Mouse (Mus musculus) erythroblast, embryonic 14.5 days (primary cell): Measurements from ENCODE around the gene Wdr81. TPM values are rescaled to one million over a fixed set of nuclear protein-coding genes. Genes with fewer than 3 reads are reported as not detected.

Experiments used
- H3K27me3 ChIP-seq: 2 replicates; pipeline ENCODE4 v1.6.1; 2012; ENCODE audit warnings: inconsistent platforms; ENCODE audit not compliant: control insufficient read depth
- H3K36me3 ChIP-seq: 2 replicates; pipeline ENCODE4 v1.6.1; 2012; ENCODE audit warnings: mild to moderate bottlenecking, inconsistent platforms; ENCODE audit not compliant: control insufficient read depth
- H3K4me1 ChIP-seq: 2 replicates; pipeline ENCODE4 v1.6.1; 2012; ENCODE audit warnings: inconsistent platforms; ENCODE audit not compliant: control insufficient read depth
- H3K4me3 ChIP-seq: replicated peaks from 2 replicates; pipeline ENCODE3; 2012; ENCODE audit warnings: moderate library complexity, mild to moderate bottlenecking, inconsistent platforms
- H3K9me3 ChIP-seq: 2 replicates; pipeline ENCODE4 v1.6.1; 2012; ENCODE audit warnings: low read length, inconsistent platforms, mixed read lengths; ENCODE audit not compliant: control insufficient read depth
- GATA1 ChIP-seq: IDR thresholded peaks from 2 replicates; pipeline ENCODE4 v1.6.1; 2012; ENCODE audit warnings: low read length, inconsistent platforms, mixed read lengths
- TAL1 ChIP-seq: IDR thresholded peaks from 3 replicates; pipeline ENCODE4 v1.6.1; 2012; ENCODE audit warnings: low read length, inconsistent platforms, mixed read lengths
- polyA plus RNA-seq: library from polyadenylated mRNA; stranded (reverse); fragments of >175 nt; gene quantifications from 2 replicates; pipeline ENCODE4 v1.2.3, GENCODE M21; 2012

The Wdr81 gene
- polyA plus RNA-seq, 1 experiment = 11.2 TPM

- no peaks in the 10 kb centered on the region for H3K27me3 ChIP-seq
- peaks cover 86% of the 10 kb centered on the region for H3K4me1 ChIP-seq
- H3K9me3 ChIP-seq = peaks cover 3% of the 10 kb centered on the region
- TF ChIP-seq GATA1 = no peak
- no peak for TF ChIP-seq TAL1
- H3K4me3 ChIP-seq = peak overlapping the region; percentile 74
- H3K36me3 ChIP-seq = peaks cover 48% of the 10 kb centered on the region
Measured at GRCm38 (mm10) chr11:75462253-75462783, 7.8 kb upstream of the Wdr81 start.

GRCm38 (mm10) chr11:75461743-75462252 lies 7.3 kb upstream of the Wdr81 start:
- Histone ChIP-seq H3K4me3 (peak overlapping the region; percentile 74), H3K4me1 (peaks cover 85% of the 10 kb centered on the region), H3K9me3 (peaks cover 2% of the 10 kb centered on the region), H3K36me3 (peaks cover 43% of the 10 kb centered on the region), H3K27me3 (no peaks in the 10 kb centered on the region)
- TF ChIP-seq TAL1 (no peak), GATA1 (no peak)

DNA sequence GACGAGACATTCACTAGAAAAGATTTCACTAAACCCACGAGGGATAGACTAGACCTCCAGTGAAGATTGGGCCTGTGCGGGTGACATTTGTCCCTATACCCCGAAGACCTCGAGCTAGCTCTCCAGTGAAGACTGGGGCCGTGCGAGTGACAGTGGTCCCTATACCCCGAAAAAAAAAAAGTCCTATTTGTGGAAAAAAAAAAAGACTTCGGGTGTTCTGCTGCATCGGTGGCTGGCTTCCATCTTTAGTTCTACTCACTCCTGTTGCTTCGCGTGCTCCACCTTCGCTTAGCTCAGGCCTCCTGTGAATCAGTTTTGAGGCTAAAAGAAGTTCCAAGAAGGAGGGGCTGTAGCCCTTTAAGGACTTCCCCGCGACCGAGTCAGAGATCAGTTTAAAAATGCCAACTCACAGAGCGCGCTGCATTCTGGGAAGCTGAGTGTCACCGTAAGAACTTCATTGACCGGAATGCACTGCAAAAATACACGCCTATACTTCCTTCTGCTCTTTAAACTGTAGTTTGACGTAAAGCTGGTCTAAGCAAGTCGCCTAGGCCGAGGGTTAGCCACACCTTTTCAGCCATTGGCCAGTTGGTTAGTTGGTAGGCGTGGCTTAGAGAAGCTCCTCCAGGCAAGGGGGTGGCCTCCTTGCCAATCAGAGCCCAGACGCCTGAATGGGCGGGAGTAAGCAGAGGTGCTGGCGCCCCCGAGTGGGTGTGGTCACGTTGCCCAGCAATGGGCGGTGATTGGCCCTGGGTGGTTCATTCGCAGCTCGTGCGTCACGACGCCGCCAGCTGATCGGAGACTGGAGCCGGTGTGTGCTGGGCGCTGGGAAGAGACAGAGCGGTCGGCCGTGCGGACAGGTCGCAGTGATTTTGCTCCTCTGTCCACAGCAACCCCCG lies 6.6 kb upstream of the Wdr81 start, which contains the start of gene Tlcd2:
Gene Tlcd2 (plus strand): TSS at position 872 of the 899 bp plus-strand sequence.
- Histone ChIP-seq H3K9me3 (no peaks in the 10 kb centered on the region; the same call in none of the 2 replicates), H3K36me3 (peaks cover 36% of the 10 kb centered on the region), H3K27me3 (no peaks in the 10 kb centered on the region), H3K4me3 (peak within 1 kb of the TSS; percentile 74), H3K4me1 (peaks cover 86% of the 10 kb centered on the region)
- TF ChIP-seq GATA1 (no peak), TAL1 (no peak)

DNA sequence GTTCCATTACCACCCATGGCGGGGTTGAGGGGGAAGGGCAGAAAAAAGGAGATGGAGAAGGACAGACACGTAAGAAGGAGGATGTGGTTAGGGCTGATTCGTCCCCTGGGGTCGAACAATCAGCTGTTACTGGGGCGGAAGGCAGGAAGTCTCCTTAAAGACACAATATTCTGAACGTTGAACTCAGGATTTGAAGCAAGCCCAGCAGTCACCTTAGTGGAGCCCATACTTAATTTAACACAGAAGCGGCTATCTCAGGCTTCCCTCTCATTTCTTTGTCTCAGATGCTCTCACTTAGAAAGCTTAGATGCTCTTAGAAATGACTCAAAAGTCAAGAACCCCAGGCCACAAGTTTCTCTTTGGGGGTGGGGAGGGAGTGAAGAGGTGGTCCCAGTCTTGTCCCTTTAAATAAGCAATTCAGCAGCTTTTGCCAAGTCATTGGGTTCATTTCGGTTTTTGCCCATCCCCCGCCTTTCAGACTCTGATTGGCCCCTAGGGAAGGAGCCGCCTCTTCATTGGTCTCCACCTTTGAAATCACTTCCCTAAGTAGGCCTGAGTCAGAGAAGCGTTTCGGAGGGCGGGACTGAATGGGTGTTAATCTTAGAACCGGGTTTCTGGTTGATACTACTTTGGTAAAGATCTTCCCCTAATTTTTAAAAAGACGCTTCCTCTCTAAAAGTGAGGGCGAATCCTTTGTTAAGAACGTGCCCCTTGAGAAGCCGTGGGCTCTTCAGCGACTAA lies 5.8 kb upstream of the Wdr81 start:
- H3K27me3 ChIP-seq = no peaks in the 10 kb centered on the region
- no peaks in the 10 kb centered on the region; the same call in 1 of the 2 replicates for H3K9me3 ChIP-seq
- peak overlapping the region; percentile 74 for H3K4me3 ChIP-seq
- peaks cover 29% of the 10 kb centered on the region for H3K36me3 ChIP-seq
- TF ChIP-seq TAL1 (no peak), GATA1 (no peak)
- H3K4me1 ChIP-seq = peaks cover 87% of the 10 kb centered on the region

DNA sequence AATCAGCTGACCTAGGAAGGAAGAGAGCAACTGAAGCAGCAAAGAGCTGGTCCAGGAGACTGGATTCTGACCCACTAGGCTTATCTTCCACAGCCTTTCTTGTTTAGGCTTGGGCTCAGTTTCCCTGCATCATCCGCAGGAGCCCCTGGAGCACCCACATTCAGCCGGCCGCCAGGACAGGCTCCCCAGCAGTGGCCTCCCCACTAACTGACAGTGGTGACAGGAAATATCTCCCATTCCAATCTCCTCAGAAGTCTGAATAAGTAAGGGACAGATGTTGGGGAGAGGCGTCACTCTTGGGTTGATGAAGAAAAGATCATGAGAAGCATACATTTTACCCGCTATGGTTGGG lies 5.2 kb upstream of the Wdr81 start:
- peaks cover 26% of the 10 kb centered on the region for H3K36me3 ChIP-seq
- peaks cover 87% of the 10 kb centered on the region for H3K4me1 ChIP-seq

GRCm38 (mm10) chr11:75459141-75459711 lies 4.7 kb upstream of the Wdr81 start:
- Histone ChIP-seq H3K27me3 (no peaks in the 10 kb centered on the region), H3K36me3 (peaks cover 21% of the 10 kb centered on the region), H3K4me1 (peaks cover 87% of the 10 kb centered on the region), H3K4me3 (peak overlapping the region; percentile 74), H3K9me3 (no peaks in the 10 kb centered on the region)
- TF ChIP-seq GATA1 (no peak), TAL1 (no peak)

More for the DNA sequence above, 5.2 kb upstream of the Wdr81 start:
- Histone ChIP-seq H3K4me3 (peak overlapping the region; percentile 74), H3K9me3 (no peaks in the 10 kb centered on the region), H3K27me3 (no peaks in the 10 kb centered on the region)
- no peak for TF ChIP-seq GATA1
- no peak for TF ChIP-seq TAL1

DNA sequence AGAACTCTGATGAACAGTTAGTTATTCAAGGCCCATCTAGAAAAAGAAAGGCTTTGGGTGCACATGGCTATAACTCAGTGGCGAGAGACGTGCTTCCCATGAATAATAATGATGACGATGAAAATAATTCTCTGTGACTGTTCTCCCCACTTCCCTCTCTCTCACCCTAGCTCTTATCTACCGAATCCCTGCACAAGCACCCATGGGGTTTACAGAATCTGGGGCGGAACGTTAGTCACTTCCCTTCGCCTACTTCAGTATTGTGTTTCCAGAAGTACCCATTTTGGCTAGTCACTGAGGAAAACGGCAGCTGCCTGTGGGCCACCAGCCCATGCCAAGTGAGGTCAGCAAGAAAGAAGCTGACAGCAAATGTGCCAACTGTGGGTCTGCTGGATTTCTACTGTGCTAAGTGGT lies 4.1 kb upstream of the Wdr81 start:
- H3K9me3 ChIP-seq = peaks cover 3% of the 10 kb centered on the region
- TF ChIP-seq TAL1 (no peak), GATA1 (no peak)
- H3K36me3 ChIP-seq = peaks cover 20% of the 10 kb centered on the region
- peaks cover 87% of the 10 kb centered on the region for H3K4me1 ChIP-seq
- H3K27me3 ChIP-seq = no peaks in the 10 kb centered on the region
- H3K4me3 ChIP-seq = no peak overlapping the region

GRCm38 (mm10) chr11:75458169-75458568 lies 3.7 kb upstream of the Wdr81 start:
- TF ChIP-seq TAL1 (no peak), GATA1 (no peak)
- H3K4me3 ChIP-seq = peak overlapping the region; percentile 10
- peaks cover 87% of the 10 kb centered on the region for H3K4me1 ChIP-seq
- peaks cover 20% of the 10 kb centered on the region for H3K36me3 ChIP-seq
- H3K27me3 ChIP-seq = no peaks in the 10 kb centered on the region
- peaks cover 8% of the 10 kb centered on the region for H3K9me3 ChIP-seq
